Mouse (Mus musculus) mesoderm, embryonic 11.5 days (tissue): ENCODE measurements at regions not wholly inside any gene's neighbourhood (a gene's known extent, or its start where the extent isn't known, plus 50 kb on each side); places are given as distances from the start of the nearest gene placed in this dataset.

Experiments
- DNase-seq: peaks from one replicate; pipeline ENCODE4 v3.0.0-alpha.2; 2012; ENCODE audit warnings: low read depth, low spot score

- no peak for DNase-seq
Observed at GRCm38 (mm10) chr10:114852688-114853087, 50.6 kb upstream of the Trhde start.
